Mouse (Mus musculus) brain, embryonic 14.5 days (tissue): ENCODE data around the gene H2-Aa.

Source experiments
- CTCF ChIP-seq: fragments of 200-500 bp; IDR thresholded peaks from 2 replicates; pipeline ENCODE4 v1.5.1; 2012; ENCODE audit warnings: inconsistent platforms, mild to moderate bottlenecking, moderate library complexity, borderline replicate concordance; ENCODE audit not compliant: insufficient read depth, insufficient read length; ENCODE audit errors: extremely low read depth
- POLR2A ChIP-seq: fragments of 200-500 bp; IDR thresholded peaks from 2 replicates; pipeline ENCODE4 v1.6.1; 2012; ENCODE audit warnings: mild to moderate bottlenecking, inconsistent platforms, borderline replicate concordance; ENCODE audit not compliant: poor library complexity, insufficient read depth, insufficient read length, severe bottlenecking; ENCODE audit errors: extremely low read depth

DNA sequence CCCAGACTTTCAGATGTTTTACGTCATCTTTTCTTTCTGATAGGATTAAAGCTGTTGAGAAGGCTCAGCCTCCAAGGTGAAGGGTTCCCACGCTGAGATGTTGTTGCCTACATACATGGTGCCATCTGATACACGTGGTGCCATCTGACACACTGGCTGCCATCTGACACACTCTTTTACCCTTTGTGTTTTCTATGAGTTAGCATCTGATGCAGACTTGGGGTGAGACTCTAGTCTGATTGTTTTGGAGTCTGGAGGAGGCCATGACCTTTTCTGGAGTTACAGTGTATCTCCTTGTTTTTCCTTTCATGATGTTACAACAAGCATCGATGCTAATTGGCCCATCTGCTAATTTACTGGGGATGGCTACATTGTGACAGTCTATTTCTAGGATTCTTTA is 43.0 kb downstream of the H2-Aa start:
- TF ChIP-seq CTCF: no peak
- TF ChIP-seq POLR2A: no peak
